Mouse (Mus musculus) lung, postnatal 0 days (tissue): ENCODE results near the gene Fam168b.

Source experiments
- CTCF ChIP-seq: IDR thresholded peaks from 2 replicates; pipeline ENCODE4 v1.5.1; 2016; ENCODE audit warnings: antibody characterized with exemption, mild to moderate bottlenecking
- EP300 ChIP-seq: IDR thresholded peaks from 2 replicates; pipeline ENCODE4 v1.6.1; 2016; ENCODE audit warnings: antibody characterized with exemption, mild to moderate bottlenecking, control low read depth

DNA sequence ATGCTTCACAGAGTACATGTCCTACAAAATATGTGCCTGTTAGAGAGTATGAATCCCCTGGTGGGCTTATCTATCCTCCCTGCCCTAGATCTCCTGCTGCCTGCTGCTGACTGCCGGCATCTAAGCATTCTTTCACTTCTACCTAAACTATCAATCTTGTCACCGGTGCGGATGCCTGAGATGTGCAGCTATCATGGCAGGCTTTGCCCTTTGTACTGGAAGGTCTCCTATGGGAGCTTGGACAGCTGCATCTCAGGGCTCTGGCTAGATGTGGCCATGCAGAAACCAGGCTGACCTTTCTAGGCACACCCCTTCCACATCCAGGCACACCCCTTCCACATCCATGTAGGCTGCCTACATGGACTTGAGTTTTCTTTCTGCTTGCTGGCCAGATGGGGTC is 49.6 kb upstream of the Fam168b start:
- no peak for TF ChIP-seq EP300
- TF ChIP-seq CTCF = no peak
